Mouse (Mus musculus) adrenal gland, adult 2 months (tissue): ENCODE data around the gene Zfp213. TPM values are rescaled to one million over a fixed set of nuclear protein-coding genes. Genes with fewer than 3 reads are reported as not detected.

ENCODE experiments used
- DNase-seq: peaks from one replicate; pipeline ENCODE4 v3.0.0; 2021
- polyA plus RNA-seq: library from polyadenylated mRNA; depleted of rRNA; stranded (reverse); fragments of >200 nt; gene quantifications from 2 replicates; pipeline ENCODE4 v1.2.3, GENCODE M21; 2012
- total RNA-seq, 2 experiments: library from RNA; stranded (reverse); gene quantifications; 2 replicates each; pipeline ENCODE4 v1.2.3; 2021

Zfp213 gene
- total and polyA plus RNA-seq, 3 experiments = 11.0 to 25.5 (median 11.6) TPM

DNA sequence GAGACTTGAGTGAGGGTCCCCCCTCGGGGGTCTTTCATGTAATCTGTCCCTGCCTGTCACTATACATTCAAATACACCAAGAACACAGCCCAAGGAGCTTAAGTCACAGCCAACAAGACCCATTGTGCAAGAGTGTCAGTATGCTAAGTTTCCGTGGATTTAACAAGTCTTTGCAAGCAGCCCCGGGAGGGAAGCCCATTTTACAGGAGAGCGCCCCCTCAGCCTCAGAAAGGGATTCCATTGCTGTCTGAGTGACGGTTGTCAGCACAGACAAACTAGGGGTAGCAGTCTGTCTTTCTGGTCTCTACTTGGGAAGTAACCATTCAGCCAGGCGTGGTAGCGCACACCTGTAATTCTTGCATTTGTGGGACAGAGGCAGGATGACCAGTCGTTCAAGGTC, 10.1 kb upstream of the Zfp213 start:
- no peak for DNase-seq

DNA sequence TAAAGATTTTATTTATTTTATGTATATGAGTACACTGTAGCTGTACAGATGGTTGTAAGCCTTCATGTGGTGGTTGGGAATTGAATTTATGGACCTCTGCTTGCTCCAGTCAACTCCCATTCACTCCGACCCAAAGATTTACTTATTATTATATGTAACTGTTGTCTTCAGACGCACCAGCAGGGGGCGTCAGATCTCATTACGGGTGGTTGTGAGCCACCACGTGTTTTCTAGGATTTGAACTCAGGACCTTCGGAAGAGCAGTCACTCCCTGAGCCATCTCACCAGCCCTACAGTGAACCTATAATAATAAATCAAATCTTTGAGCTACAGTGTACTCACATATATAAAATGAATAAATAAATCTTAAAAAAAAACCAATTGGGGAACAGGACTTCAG, 8.0 kb upstream of the Zfp213 start:
- no peak for DNase-seq

DNA sequence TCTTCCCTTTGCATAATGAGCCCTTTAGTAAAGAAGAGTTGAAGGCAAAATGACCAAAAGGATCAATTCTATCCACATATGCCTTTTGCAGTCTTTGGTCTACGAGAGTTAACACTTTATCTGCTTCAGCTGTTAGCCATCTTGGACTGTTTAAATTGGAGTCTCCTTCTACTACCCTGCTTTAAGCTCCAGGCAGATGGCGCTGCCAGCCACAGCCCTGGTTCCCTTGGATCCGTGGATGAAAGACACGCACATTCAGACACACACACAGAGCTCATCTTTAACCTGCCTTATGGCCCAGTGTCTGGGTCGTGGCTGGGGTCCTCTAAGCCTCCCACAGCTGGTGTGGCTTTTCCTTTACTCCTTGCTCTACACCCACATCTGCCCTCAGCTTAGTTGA, 7.0 kb upstream of the Zfp213 start:
- no peak for DNase-seq

DNA sequence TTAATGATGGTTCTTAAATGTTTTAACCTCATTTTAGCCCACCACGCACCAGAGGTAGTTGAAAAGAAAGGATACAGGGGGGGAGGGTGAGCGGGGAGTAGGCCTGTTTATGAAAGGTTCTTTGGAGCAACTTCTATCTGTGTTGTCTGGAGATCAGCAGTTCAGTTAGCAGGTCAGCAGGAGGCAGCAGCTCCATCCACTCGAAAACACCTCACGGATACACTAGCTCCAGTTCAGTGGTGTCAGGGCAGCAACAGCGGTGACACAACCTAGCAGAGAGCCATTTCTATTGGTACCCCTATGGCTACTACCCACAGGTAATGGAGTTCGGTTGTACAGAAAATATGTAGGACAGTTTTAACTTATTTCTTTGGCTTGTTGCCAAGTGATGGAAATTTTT, 6.0 kb upstream of the Zfp213 start:
- peak; percentile 53 for DNase-seq

DNA sequence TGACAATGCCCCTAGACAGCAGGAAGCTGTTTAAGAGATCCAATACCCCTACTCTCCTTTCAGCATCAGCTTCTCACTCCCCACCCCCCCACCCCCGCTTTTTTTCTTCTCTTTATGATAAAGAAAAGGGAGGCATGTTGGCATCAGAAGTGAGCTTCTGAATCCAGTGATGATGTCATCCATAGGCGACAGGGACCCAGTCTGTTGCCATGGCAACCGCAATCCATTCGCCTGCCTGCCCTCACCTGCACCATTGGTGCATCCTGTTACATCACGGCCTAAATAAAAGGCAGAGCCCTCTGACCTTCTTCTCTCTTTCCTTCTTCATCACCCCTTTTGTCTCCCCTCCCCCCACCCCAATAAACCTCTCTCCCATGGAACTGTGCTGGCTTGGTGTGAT, 4.3 kb upstream of the Zfp213 start:
- no peak for DNase-seq

DNA sequence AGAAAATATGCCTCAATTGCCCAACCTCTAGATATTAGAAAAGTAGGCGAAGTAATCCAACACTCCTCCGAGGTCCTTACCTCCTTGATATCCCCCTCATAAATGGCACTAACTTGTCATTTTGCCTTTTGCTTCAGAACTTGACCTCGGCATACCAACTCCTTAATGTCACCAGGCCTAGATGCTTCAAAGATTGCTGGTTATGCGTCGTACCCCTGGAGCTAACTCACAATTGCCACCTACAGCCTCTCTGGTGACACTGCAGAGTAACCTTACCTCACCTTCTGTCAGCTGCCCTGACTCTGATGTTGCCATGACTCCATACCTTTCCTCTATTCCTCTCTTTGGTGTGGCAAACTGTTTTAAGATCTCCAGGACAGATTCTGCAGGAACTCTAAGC, 2.7 kb upstream of the Zfp213 start:
- peak; percentile 36 for DNase-seq

DNA sequence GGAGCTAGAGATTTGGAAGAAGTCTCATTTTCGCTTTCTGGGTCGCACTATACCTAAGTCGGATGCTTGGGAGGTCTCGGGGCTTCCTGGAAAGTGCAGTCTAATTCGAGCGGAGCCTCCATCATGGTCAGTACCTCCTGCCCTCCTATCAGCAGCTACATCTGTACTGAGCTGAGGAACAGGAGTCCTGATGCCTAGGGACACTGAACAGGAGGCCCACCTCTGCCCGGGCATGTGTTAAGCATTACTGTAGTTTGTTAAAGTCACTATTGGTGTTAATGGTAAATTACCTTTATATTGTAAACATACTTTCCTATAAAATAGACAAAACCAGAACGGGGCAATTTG, 304 bp upstream of the Zfp213 start:
- DNase-seq = no peak

DNA sequence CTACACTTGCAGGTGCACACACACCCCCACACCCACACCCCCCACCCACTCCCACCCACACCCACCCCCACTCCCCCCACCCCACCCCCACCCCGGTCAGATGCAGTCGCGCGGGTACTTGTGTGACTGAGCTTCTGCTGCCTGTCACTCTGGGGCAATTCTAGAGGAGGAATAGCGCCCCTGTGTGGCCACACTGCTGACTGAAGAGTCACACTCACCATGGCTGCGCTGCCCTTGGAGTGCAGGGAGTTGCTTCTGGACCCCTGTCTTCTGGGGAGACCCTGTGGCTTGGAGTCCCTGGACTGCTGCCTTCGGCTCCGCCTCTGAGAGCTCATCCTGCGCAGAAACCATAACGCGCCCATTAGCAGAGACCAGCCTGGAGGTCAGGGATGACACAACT, 4.3 kb downstream of the Zfp213 start:
- DNase-seq = peak; percentile 66

DNA sequence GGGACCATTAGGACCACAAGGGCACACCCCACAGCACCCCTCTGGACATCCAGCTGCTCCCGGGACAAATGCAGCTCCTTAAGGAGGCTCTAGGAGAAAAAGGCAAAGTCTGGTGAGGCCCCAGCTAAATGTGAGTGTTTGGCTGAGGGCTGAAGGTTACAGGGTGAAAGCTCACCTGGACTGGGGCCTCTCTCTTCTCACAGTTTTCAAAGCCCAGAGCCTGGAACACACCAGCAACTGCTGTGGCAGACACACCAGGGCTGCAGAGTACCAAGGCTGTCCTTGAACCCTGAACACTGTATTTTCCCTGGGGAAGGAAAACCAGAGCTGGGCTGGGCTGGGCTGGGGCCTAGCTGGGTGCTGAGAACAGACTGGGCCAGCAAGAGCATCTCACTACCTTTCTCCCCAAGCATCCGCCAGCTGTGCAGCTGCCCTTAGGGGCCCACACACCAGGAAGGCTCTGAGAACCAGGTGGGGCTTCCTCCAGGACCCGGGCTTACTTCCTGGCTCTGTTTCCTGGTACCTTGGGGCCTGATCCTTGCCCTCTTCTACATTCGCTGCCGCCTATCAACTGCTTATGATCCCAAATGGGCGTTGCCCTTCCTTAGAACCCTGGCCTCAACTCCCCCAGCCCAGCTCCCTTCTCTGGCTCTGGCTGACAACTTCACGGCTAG, 8.7 kb downstream of the Zfp213 start:
- no peak for DNase-seq

DNA sequence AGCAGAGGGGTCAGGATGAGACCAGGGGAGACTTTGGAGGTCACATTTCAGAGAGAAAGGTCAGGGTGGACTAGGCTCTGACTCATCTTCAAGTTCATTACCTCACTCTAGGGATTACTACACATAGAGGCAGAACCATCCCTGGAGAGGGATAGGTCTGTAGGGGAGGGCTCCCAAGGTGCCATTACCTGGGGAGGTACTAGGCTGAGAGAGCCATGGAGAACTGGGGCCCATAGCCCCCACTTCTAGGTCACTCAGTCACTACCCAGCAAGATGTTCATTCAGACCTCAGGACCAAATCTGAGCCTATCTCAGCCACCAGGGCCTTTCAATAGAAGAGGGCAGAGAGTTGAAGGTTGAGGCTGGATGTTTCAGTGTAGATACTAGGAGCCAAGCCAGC, 9.7 kb downstream of the Zfp213 start:
- DNase-seq = peak; percentile 56

DNA sequence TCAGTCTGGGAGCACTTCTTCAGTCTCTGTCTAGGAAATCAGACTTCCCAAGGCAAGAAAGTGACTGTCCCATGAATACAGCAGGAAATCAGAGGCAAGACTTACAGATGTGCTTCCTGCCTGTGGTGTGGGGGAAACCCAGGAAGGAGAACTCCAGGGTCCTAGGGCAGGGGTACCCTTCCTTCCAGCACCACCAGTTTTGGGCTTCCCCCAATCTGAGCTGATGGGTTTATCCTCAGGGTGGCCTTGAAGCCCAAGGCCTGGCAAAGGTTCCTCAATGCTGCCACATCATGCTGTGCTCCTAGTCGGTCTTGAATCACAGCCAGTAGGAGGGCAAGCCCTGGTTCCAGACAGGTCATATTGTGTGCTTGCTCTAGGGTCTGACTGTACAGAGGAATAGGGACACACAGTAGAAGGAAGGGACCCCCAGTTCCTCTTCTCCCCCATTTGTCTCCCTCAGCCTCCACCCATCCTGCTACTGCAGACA, 10.4 kb downstream of the Zfp213 start:
- DNase-seq = peak; percentile 89

DNA sequence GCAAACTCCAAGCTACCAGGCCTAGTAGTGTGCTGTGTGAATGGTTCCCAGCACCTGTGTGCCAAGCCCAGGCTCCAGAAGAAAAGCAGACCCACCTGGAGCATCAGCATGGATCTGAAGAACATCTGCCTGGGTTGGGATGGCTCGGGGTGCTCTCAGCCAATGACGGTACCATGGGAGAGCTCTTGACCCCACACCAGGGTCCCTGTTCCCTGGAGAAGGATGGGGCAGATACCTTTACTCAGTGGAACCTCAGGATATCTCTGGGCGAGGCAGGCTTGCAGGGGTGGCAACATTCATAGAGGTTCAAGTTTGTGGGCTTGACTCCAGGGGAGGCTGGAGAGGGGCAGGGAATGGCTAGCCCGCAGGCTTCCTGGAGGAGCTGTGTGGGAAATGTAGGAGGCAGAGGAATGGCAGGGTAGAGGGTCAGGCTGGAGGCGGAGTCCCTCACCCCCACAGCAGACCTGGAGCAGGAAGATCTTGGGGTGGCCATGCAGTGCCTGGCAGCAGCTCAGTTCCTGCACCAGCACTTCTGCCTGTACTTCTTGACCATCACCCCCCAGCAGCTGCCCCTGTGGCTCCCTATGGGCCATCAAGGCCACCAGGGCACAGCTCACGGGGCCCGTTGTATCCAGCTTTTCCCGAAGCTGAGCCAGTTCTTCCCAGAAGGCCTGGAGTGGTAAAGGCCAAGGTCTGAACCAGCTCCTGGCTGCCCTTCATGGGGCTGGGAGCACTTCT, 11.0 kb downstream of the Zfp213 start:
- DNase-seq = peak; percentile 80

DNA sequence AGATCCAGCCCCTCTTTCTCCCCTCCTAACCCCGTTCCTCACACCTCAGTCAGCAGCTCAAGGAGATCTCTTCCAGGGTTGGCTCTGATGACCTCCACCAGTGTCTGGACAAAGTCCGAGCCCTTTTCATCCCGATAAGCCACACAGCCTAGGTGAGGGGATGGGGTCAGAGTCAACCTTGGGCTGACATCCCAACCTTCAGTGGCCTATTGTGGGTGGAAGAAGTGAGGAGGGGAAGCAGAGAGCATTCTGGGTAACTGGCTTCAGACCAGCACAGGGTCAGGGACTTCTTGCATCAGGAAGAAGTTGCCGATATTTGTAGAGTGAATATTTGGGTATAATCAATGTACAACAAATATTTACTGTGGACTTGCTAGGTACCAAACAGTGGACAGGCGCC, 12.1 kb downstream of the Zfp213 start:
- DNase-seq = peak; percentile 69

DNA sequence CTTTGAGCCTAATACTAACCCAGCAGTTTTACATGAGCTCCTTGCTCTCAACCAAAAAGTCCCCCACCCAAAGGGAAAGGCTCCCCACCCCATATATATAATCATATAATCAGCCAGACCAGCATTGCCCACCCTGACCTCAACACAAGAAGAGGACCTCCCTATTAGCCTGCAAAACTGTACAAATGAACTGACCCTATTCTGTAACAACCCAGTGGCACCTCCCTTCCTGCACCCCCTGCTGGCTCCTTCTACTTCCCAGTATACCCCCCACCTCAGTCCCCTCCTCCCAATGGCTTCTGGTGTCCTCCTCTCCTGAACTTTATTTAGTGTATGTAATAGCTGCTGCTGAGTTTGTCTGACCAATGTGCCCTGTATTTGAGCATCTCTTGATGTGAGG, 12.6 kb downstream of the Zfp213 start:
- DNase-seq = no peak

DNA sequence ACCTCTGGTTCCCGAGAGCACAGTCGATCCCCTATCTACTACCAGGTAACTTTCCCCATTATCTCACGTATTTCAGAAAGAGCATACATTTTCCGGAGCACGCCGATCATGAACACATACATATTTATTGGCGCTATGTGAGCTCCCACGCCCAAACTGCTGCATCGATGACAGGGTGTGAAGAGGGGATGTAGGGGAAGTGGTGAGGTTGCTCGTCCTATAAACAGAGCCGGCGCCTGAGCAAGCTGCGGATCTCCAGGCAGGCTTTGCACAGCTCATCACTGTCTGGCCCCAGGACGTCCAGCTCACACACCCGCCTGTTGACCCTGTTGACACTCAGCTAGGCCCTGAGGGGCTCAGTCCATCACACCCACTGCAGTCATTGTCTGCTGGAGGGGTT, 13.2 kb downstream of the Zfp213 start:
- DNase-seq = no peak

DNA sequence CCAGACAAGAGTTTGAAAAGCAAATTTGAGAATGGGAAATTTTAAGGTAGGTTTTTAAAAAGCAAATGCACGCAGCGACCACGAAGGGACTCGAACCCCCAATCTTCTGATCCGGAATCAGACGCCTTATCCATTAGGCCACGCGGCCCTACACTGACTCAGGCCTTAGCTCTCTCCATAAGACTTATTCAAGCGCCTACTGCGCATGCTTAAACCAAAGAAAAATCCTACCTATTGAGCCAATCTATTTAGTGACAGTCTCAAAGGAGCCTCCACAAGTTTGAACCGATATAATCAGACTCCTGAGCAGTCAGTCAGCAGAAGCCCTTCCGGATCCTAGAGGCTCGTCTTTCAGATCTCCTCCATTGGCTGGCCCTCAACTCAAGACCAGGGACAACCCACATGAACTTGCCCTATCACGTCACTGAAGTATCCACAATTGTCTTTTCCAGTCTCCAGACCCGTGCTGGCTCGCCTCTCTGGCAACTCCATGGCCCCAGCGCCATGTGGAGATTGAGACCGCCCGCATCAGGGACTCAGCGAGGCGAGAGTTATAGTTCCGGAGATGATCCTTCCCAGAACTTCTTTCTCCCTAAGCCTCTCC, 13.7 kb downstream of the Zfp213 start:
- DNase-seq = peak; percentile 95

DNA sequence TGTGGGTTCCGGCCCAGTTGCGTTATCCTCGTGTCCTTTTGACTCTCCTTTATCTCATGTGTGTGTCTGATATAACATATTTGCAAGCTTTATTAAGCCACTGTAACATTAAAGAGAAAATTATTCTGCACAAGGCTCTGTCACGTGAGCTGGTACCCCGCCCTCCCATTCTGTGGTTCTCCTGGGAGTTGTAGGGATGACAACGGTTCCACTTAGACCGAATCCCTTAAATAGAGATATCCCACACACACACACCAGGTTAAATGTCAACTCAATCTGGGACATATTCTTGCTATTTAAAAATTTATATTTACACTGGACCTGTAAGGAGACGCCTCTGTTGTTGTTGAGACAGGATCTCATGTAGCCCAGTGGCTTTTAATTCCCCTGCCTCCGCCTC, 14.6 kb downstream of the Zfp213 start:
- no peak for DNase-seq

DNA sequence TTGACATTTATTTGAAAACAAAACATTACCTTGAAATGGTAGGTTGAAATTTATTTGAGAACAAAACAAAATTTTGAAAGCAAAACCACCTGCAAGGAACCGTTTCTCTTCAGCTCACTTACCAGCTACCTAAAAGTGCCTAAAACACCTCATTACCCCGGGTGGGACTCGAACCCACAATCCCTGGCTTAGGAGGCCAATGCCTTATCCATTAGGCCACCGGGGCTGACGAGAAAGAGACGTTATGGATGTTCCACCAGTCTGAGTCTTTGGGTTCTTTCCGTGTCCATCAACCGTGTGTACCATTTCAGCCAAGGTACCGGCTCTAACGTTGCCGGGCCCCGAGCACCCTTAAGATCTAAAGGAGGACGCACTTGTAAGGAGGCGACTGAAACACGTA, 15.4 kb downstream of the Zfp213 start:
- DNase-seq = peak; percentile 92

DNA sequence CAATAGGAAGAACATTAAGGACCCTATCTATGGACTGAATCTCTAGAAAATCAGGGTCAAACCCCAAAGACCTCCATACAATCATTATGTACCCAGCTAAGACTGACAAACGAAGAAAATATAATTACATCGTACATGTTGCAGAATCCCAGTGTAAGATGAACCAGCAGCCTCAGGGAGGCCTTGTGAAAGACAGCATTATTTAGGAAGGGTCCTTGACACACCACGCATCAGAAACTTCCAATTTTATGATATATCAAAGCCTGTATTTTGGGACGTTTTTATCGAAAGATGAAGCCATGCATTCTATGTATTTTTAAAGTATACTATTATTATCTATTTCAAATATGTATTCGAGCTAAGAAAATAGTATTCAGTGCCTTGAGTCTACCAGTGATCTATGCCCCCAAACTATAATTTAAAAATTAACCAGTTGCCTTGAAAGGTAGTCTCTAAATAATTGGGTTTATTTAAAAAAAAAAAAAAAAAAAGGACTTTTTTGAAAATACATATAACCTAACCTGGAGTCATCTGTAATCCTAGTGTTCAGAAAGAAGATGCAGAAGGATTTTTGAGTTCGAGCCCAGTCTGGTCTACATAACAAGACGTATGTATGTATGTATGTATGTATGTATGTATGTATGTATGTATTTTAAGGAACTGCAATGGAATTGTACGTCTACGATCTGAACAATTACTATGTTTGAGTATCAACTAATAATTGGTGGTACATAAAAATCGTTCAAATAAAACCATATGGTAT, 16.2 kb downstream of the Zfp213 start:
- no peak for DNase-seq

DNA sequence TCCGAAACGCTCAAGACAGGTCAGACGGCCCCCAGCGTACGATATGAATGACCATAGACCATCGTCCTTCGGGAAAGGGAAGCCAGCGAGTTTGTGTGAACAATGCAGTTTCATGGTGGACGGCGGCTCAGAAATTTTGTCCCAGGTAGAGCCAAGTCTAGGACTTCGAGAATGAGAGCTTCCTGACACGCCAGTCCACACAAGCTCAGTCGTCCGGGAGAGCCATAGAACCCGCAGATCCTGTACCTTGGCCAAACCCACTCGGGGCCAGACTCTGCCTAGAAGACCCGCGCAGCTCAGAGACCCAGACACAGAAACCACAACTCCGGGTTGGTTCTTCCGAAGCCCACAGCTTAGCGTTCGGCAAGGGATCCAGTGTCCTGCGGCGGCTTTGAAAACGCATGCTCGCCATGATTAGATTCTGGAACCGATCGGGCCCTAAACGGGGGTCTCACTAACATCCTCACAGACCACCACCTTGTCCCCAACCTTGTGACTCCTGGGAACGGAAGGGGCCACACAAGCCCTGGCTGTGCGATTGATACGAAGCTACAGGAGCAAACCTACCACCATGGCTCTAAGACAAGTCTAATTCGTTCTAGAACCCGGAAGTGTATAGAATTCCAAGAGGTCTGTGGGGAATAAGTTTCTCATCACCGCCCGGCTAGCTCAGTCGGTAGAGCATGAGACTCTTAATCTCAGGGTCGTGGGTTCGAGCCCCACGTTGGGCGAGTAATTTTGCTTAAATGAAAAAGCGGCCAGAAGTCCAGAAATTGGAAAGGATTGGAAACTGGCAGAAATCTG, 17.1 kb downstream of the Zfp213 start:
- DNase-seq = peak; percentile 92

DNA sequence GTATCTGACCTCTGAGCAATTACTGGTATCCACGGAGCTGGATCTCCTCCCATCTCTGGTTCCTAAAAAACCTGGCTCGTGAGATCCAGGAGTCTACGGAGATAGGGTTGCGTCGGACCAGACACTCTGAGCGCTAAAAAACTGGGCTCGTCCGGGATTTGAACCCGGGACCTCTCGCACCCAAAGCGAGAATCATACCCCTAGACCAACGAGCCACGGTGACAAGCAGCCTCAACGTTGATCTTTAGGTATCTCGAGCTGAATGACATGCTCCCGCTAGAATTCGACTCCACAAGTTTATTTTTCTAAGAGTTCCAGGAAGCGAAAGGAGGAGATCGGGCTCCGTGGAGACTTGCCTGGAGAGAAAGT, 17.7 kb downstream of the Zfp213 start:
- peak; percentile 90 for DNase-seq

DNA sequence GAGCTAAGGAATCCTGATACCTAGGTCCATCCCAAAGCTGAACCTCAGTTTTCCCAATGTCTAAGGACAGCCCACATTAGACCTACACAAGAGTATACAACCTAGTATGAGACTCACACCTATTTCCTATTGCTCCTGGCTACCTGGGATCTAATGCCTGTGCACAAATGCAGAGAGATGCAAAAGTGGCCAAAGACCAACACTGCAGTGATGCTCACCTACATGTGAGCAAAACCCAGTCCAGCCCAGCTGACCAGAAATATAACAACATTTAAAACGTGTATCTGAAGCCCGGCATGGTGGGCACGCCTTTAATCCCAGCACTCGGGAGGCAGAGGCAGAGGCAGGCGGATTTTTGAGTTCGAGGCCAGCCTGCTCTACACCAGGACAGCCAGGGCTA, 18.2 kb downstream of the Zfp213 start:
- DNase-seq = no peak
